Mouse (Mus musculus) lung, adult 2 months (tissue): ENCODE measurements around the gene Tnfrsf1a. TPM values are rescaled to one million over a fixed set of nuclear protein-coding genes. Genes with fewer than 3 reads are reported as not detected.

ENCODE experiments used
- DNase-seq: peaks from one replicate; pipeline ENCODE4 v3.0.0; 2022
- H3K4me1 ChIP-seq: fragments of 200-500 bp; 2 replicates; pipeline ENCODE4 v1.6.1; 2011; ENCODE audit warnings: low read length; ENCODE audit not compliant: control insufficient read depth, insufficient read depth
- H3K4me3 ChIP-seq: fragments of 200-500 bp; replicated peaks from 2 replicates; pipeline ENCODE3; 2011; ENCODE audit warnings: low read depth, mild to moderate bottlenecking, control low read depth, low read length; ENCODE audit errors: extremely low read depth
- CTCF ChIP-seq: fragments of 200-500 bp; IDR thresholded peaks from 2 replicates; pipeline ENCODE4 v1.5.1; 2011; ENCODE audit warnings: mild to moderate bottlenecking, low read length, control low read depth; ENCODE audit not compliant: insufficient read depth
- POLR2A ChIP-seq: fragments of 200-500 bp; IDR thresholded peaks from 2 replicates; pipeline ENCODE4 v1.6.1; 2011; ENCODE audit warnings: low read depth, mild to moderate bottlenecking, control low read depth, low read length, borderline replicate concordance; ENCODE audit errors: extremely low read depth
- WGBS: fragments of 180-500 bp; shearing (Covaris S2); methylation state at CpG from one replicate; pipeline ENCODE4 v1.1.7; 2018; 5-methylcytosine and 5-hydroxymethylcytosine counted together
- polyA plus RNA-seq: library from polyadenylated mRNA; depleted of rRNA; stranded (reverse); fragments of >200 nt; gene quantifications from 2 replicates; pipeline ENCODE4 v1.2.3, GENCODE M21; 2012

Gene Tnfrsf1a
- polyA plus RNA-seq, 1 experiment: 186 TPM

DNA sequence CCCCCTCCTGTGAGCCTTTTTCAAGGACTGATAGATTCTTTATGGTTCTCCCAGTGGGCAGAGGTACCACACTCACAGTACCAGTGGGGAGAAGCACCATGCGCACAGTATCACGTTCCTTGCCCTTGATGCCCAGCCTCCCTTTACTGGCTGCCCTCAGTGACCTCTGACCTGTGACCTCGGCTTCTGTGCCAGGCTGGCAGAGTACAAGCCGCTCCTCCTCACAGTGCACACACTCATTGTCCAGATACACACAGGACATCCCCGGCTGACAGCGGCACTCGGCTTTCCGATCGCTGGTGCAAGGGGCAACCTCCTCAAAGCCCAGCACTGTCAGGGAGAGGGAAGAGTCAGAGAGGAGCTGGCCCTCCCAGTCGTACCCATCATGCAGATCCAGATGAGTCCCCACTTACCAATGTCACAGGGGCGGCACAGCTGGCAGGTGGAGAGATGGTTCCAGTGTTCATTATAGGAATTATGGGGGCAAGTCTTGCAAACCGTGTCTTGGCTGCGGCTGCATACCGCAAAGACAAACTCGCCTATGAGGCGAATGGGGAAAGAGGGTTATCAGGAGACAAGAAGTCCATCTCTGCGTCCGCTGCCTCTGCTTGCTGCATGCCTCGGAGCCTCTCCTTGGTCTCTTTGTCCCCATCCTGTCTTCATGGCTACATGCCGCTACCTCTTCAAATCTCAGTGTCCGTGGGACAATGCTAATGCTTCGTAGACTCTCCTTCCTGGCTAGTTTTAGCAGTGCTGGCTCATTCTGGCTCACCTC, 36.4 kb upstream of the Tnfrsf1a start:
- no peak for TF ChIP-seq CTCF
- peak; percentile 34; the same call in 1 of the 2 replicates for TF ChIP-seq POLR2A
- peak; percentile 37 for DNase-seq
- peaks cover 14% of the 10 kb centered on the region for H3K4me1 ChIP-seq
- peak overlapping the region; percentile 72 for H3K4me3 ChIP-seq
- 16% methylated on average over 22 of the region's 22 CpGs for WGBS

DNA sequence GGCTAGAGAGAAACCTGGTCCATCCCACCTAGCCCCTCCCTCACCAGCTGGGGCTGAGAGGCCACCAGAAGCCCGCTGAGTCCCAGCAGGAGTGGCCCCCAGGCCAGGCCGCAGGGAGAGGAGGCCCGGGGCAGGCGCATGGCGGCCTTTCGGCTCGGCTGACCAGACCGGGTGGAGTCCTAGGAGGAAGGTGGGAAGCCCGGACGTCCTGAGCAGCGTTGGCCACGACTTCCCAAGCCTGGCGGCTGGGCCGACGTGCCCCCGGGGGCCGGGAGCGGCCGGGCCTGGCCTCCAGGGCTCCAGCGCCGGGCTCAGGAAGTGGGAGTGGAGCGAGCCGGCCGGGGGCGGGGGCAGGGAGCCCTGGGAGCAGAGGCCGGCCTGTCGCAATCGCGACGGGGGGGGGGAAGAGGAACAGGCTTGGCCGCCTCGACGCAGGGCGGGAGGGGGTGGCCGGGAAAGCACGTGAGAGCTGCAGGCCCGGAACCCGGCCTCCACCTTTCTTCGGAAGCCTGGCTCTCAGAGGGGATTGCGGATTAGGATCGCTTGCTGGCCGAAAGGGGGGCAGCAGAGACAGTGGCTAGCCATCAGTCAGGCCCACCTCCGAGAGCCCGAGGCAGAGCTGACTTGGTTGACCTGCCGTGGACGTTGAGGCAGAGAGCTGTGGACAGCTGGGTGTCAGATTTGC, 35.5 kb upstream of the Tnfrsf1a start, which contains the start of gene Ltbr:
Ltbr (minus strand) TSS at position 340 of the 685 bp plus-strand sequence.
- DNase-seq: peak; percentile 85
- TF ChIP-seq POLR2A (peak; percentile 71), CTCF (no peak)
- 2% methylated on average over 45 of the region's 46 CpGs for WGBS
- Histone ChIP-seq H3K4me1 (peaks cover 16% of the 10 kb centered on the region), H3K4me3 (peak within 1 kb of the TSS; percentile 72)

DNA sequence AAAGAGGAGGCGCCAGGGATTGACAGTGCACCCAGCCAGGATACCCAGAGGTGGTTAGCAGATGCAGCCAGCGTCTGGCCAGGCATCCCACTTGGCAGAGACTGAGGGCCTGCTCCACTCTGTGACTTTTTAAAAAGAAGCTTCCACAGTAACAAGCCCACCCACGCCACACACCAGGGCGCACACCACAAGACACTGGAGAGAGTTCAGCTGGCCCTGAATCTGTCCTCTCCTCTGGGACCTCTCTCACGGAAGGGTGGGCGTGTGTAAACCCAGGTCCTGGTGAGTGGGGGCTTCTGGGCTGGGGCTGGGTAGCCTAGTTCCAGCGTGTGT, 35.0 kb upstream of the Tnfrsf1a start:
- Histone ChIP-seq H3K4me3 (peak overlapping the region; percentile 63), H3K4me1 (peaks cover 17% of the 10 kb centered on the region)
- DNase-seq: no peak
- WGBS: 50% methylated on average over 7 of the region's 7 CpGs
- no peak for TF ChIP-seq CTCF

DNA sequence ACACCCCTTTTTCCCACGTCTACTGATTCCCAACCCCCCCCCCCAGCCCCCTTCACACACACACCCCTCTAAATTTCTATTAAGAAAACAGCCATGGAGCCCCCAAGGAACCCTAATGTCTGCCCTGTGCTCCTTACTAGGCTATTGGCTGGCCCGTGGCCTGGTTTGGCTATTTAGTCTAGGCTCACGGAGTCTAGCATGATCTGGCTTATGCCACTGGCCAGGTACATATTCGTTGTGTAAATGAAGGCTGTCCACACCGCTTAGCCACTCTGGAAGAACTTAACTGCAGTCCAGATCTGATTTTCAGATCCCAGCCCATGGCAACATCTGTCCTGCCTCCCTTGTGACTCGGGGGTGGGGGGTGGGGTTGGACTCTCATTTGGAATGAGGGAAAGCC, 34.4 kb upstream of the Tnfrsf1a start:
- H3K4me3 ChIP-seq: no peak overlapping the region
- TF ChIP-seq POLR2A (no peak), CTCF (no peak)
- no peak for DNase-seq
- 73% methylated on average over 6 of the region's 6 CpGs for WGBS
- H3K4me1 ChIP-seq: peaks cover 18% of the 10 kb centered on the region

- DNase-seq: no peak
- TF ChIP-seq CTCF (no peak), POLR2A (no peak)
- 19% methylated on average over 7 of the region's 7 CpGs for WGBS
Observed at GRCm38 (mm10) chr6:125317077-125317476, 32.1 kb upstream of the Tnfrsf1a start.

GRCm38 (mm10) chr6:125318981-125319918, 29.9 kb upstream of the Tnfrsf1a start:
- TF ChIP-seq POLR2A (peak; percentile 53; the same call in 1 of the 2 replicates), CTCF (no peak)
- H3K4me3 ChIP-seq: peak overlapping the region; percentile 20
- WGBS: 39% methylated on average over 15 of the region's 15 CpGs
- peak; percentile 74 for DNase-seq
- H3K4me1 ChIP-seq: peaks cover 9% of the 10 kb centered on the region

More at GRCm38 (mm10) chr6:125317077-125317476, 32.1 kb upstream of the Tnfrsf1a start:
- H3K4me3 ChIP-seq: no peak overlapping the region
- H3K4me1 ChIP-seq: peaks cover 19% of the 10 kb centered on the region

DNA sequence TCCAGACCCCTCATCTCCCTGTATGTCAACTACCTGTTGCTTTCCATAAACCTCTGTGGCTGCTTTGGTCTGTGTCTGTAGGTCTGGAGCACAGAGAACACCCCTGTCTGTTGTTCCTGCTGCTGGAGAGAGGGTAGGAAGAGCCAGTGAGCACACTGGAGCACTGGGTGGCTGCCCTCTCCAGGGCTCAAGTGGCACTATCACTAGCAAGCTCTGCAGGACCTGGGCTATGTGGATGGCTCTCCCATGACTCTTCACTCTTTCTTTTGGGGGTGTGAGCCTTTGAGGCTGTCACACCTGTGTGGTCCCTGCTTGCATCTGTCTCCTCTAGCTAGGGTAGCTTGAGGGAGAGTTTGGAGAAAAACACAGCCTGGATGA, 29.3 kb upstream of the Tnfrsf1a start:
- TF ChIP-seq POLR2A (peak; percentile 21; the same call in 1 of the 2 replicates), CTCF (no peak)
- Histone ChIP-seq H3K4me3 (no peak overlapping the region), H3K4me1 (peaks cover 6% of the 10 kb centered on the region; the same call in 1 of the 2 replicates)
- DNase-seq: peak; percentile 36

GRCm38 (mm10) chr6:125320323-125320722, 28.8 kb upstream of the Tnfrsf1a start, which contains the start of gene Scnn1a:
TSS of gene Scnn1a (plus strand) at chr6:125320659.
- WGBS: 84% methylated on average over 1 of the region's 1 CpGs
- TF ChIP-seq CTCF (no peak), POLR2A (0 out of 2 replicates have a peak, but pooled peaks have one; percentile 25)
- peaks cover 6% of the 10 kb centered on the region; the same call in 1 of the 2 replicates for H3K4me1 ChIP-seq
- DNase-seq: peak; percentile 70
- peak within 1 kb of the TSS; percentile 73 for H3K4me3 ChIP-seq
